Mouse (Mus musculus) embryonic facial prominence, embryonic 14.5 days (tissue): ENCODE measurements at regions not wholly inside any gene's neighbourhood (a gene's known extent, or its start where the extent isn't known, plus 50 kb on each side); places are given as distances from the start of the nearest gene placed in this dataset.

ENCODE experiments used
- ATAC-seq: fragments of 200-750 bp; cut with Nextera tagmentation; 2 replicates; pipeline ENCODE4 v1.8.0; 2017; ENCODE audit warnings: low read depth, moderate number of reproducible peaks, moderate TSS enrichment
- DNase-seq: peaks from one replicate; pipeline ENCODE4 v3.0.0-alpha.2; 2015; ENCODE audit warnings: low spot score
- H3K27ac ChIP-seq: fragments of 300-500 bp; sonication (generic); replicated peaks from 2 replicates; pipeline ENCODE4 v1.5.1; 2014; ENCODE audit warnings: low read depth, mild to moderate bottlenecking, low read length, moderate library complexity
- H3K27me3 ChIP-seq: fragments of 300-500 bp; sonication (generic); replicated peaks from 2 replicates; pipeline ENCODE4 v1.6.1; 2014; ENCODE audit warnings: low read length; ENCODE audit not compliant: control insufficient read depth, insufficient read depth
- H3K36me3 ChIP-seq: fragments of 300-500 bp; sonication (generic); 2 replicates; pipeline ENCODE4 v1.6.1; 2014; ENCODE audit warnings: low read length, mixed read lengths; ENCODE audit not compliant: control insufficient read depth, insufficient read depth
- H3K4me1 ChIP-seq: fragments of 300-500 bp; sonication (generic); 2 replicates; pipeline ENCODE4 v1.6.1; 2014; ENCODE audit warnings: antibody characterized with exemption, low read length; ENCODE audit not compliant: control insufficient read depth, insufficient read depth
- H3K4me2 ChIP-seq: fragments of 300-500 bp; sonication (generic); 2 replicates; pipeline ENCODE4 v1.6.1; 2014; ENCODE audit warnings: low read depth, mild to moderate bottlenecking, low read length, moderate library complexity, mixed read lengths
- H3K4me3 ChIP-seq: fragments of 300-500 bp; sonication (generic); 2 replicates; pipeline ENCODE4 v1.5.1; 2014; ENCODE audit warnings: low read depth, mild to moderate bottlenecking, low read length
- H3K9ac ChIP-seq: fragments of 300-500 bp; sonication (generic); 2 replicates; pipeline ENCODE4 v1.6.1; 2014; ENCODE audit warnings: low read depth, mild to moderate bottlenecking, low read length, moderate library complexity, mixed read lengths
- H3K9me3 ChIP-seq: fragments of 300-500 bp; sonication (generic); 2 replicates; pipeline ENCODE4 v1.6.1; 2016; ENCODE audit warnings: low read length; ENCODE audit not compliant: control insufficient read depth
- WGBS: fragments of 180-500 bp; shearing (Covaris S2); extraction: QIAGEN DNeasy Blood & Tissue Kit; methylation state at CpG from one replicate; pipeline ENCODE4 v1.1.7; 2014; 5-methylcytosine and 5-hydroxymethylcytosine counted together

- Histone ChIP-seq H3K36me3 (no peaks in the 10 kb centered on the region), H3K4me2 (no peak overlapping the region), H3K9me3 (no peaks in the 10 kb centered on the region), H3K4me3 (no peak overlapping the region), H3K4me1 (no peaks in the 10 kb centered on the region), H3K27me3 (no peaks in the 10 kb centered on the region), H3K9ac (no peak overlapping the region), H3K27ac (no peak overlapping the region)
- ATAC-seq (no peak), DNase-seq (no peak)
- WGBS, result 85% methylated on average over 2 of the region's 2 CpGs
Observed at GRCm38 (mm10) chr12:93122216-93122615, 1273.3 kb upstream of the Sel1l start.

GRCm38 (mm10) chr12:93088031-93088790, 1239.3 kb upstream of the Sel1l start:
- 33% methylated on average over 5 of the region's 5 CpGs for WGBS
- Histone ChIP-seq H3K4me2 (no peak overlapping the region), H3K9ac (no peak overlapping the region), H3K4me3 (no peak overlapping the region), H3K27me3 (no peaks in the 10 kb centered on the region), H3K36me3 (no peaks in the 10 kb centered on the region), H3K27ac (no peak overlapping the region), H3K9me3 (no peaks in the 10 kb centered on the region), H3K4me1 (no peaks in the 10 kb centered on the region)
- DNase-seq (peak; percentile 66), ATAC-seq (peak; percentile 81)

GRCm38 (mm10) chr12:93063864-93064263, 1214.9 kb upstream of the Sel1l start:
- H3K4me3 ChIP-seq, result no peak overlapping the region

GRCm38 (mm10) chr12:93019633-93020032, 1170.7 kb upstream of the Sel1l start:
- Histone ChIP-seq H3K4me1 (no peaks in the 10 kb centered on the region), H3K36me3 (no peaks in the 10 kb centered on the region), H3K27ac (no peak overlapping the region), H3K4me2 (no peak overlapping the region), H3K27me3 (no peaks in the 10 kb centered on the region), H3K9ac (no peak overlapping the region), H3K9me3 (no peaks in the 10 kb centered on the region), H3K4me3 (no peak overlapping the region)
- ATAC-seq (no peak), DNase-seq (no peak)

More at GRCm38 (mm10) chr12:93063864-93064263, 1214.9 kb upstream of the Sel1l start:
- ATAC-seq (peak; percentile 57; the same call in 1 of the 2 replicates), DNase-seq (peak; percentile 16)
- Histone ChIP-seq H3K27me3 (no peaks in the 10 kb centered on the region), H3K9me3 (no peaks in the 10 kb centered on the region), H3K9ac (no peak overlapping the region), H3K4me2 (no peak overlapping the region), H3K4me1 (no peaks in the 10 kb centered on the region), H3K27ac (no peak overlapping the region), H3K36me3 (no peaks in the 10 kb centered on the region)
- 85% methylated on average over 1 of the region's 1 CpGs for WGBS

- Histone ChIP-seq H3K4me2 (no peak overlapping the region), H3K27me3 (no peaks in the 10 kb centered on the region), H3K4me3 (no peak overlapping the region), H3K9me3 (no peaks in the 10 kb centered on the region), H3K4me1 (no peaks in the 10 kb centered on the region), H3K27ac (no peak overlapping the region), H3K9ac (no peak overlapping the region), H3K36me3 (no peaks in the 10 kb centered on the region)
- ATAC-seq, result no peak
- DNase-seq, result peak; percentile 1
Observed at GRCm38 (mm10) chr12:93011583-93011982, 1162.6 kb upstream of the Sel1l start.

GRCm38 (mm10) chr12:93006844-93007365, 1157.9 kb upstream of the Sel1l start:
- no peak overlapping the region for H3K4me2 ChIP-seq
- H3K9me3 ChIP-seq, result no peaks in the 10 kb centered on the region
- no peak overlapping the region for H3K4me3 ChIP-seq
- peak; percentile 4 for DNase-seq
- no peak for ATAC-seq
- H3K9ac ChIP-seq, result no peak overlapping the region
- H3K27ac ChIP-seq, result no peak overlapping the region
- H3K36me3 ChIP-seq, result no peaks in the 10 kb centered on the region
- H3K4me1 ChIP-seq, result no peaks in the 10 kb centered on the region
- WGBS, result 34% methylated on average over 2 of the region's 2 CpGs
- H3K27me3 ChIP-seq, result no peaks in the 10 kb centered on the region

- no peaks in the 10 kb centered on the region for H3K27me3 ChIP-seq
- no peak overlapping the region for H3K27ac ChIP-seq
- H3K9me3 ChIP-seq, result no peaks in the 10 kb centered on the region
- no peaks in the 10 kb centered on the region for H3K36me3 ChIP-seq
- H3K4me1 ChIP-seq, result no peaks in the 10 kb centered on the region
- DNase-seq (no peak), ATAC-seq (no peak)
- no peak overlapping the region for H3K9ac ChIP-seq
- 77% methylated on average over 4 of the region's 4 CpGs for WGBS
- H3K4me2 ChIP-seq, result no peak overlapping the region
- H3K4me3 ChIP-seq, result no peak overlapping the region
Observed at GRCm38 (mm10) chr12:93003125-93003524, 1154.2 kb upstream of the Sel1l start.

- Histone ChIP-seq H3K4me2 (no peak overlapping the region), H3K4me3 (no peak overlapping the region), H3K36me3 (no peaks in the 10 kb centered on the region), H3K9me3 (no peaks in the 10 kb centered on the region), H3K27ac (no peak overlapping the region), H3K27me3 (no peaks in the 10 kb centered on the region), H3K9ac (no peak overlapping the region), H3K4me1 (no peaks in the 10 kb centered on the region)
- DNase-seq (peak; percentile 1), ATAC-seq (no peak)
- 79% methylated on average over 3 of the region's 3 CpGs for WGBS
Observed at GRCm38 (mm10) chr12:92975698-92976097, 1126.7 kb upstream of the Sel1l start.

- 69% methylated on average over 3 of the region's 3 CpGs for WGBS
- ATAC-seq (no peak), DNase-seq (no peak)
- Histone ChIP-seq H3K27me3 (no peaks in the 10 kb centered on the region), H3K9ac (no peak overlapping the region), H3K4me1 (no peaks in the 10 kb centered on the region), H3K4me3 (no peak overlapping the region), H3K9me3 (no peaks in the 10 kb centered on the region), H3K36me3 (no peaks in the 10 kb centered on the region), H3K4me2 (no peak overlapping the region), H3K27ac (no peak overlapping the region)
Observed at GRCm38 (mm10) chr12:92944352-92944751, 1095.4 kb upstream of the Sel1l start.
